Mouse (Mus musculus) kidney, embryonic 16.5 days (tissue): Measurements from ENCODE around the gene Rpl19. TPM values are rescaled to one million over a fixed set of nuclear protein-coding genes. Genes with fewer than 3 reads are reported as not detected.

Source experiments
- ATAC-seq: fragments of 200-750 bp; cut with Nextera tagmentation; 2 replicates; pipeline ENCODE4 v1.8.0; 2017; ENCODE audit warnings: moderate TSS enrichment; ENCODE audit not compliant: low FRiP score, low TSS enrichment
- H3K27ac ChIP-seq: fragments of 300-500 bp; sonication (generic); 2 replicates; pipeline ENCODE4 v1.5.1; 2014; ENCODE audit warnings: low read length
- H3K27me3 ChIP-seq: fragments of 300-500 bp; sonication (generic); 2 replicates; pipeline ENCODE4 v1.6.1; 2014; ENCODE audit warnings: low read length, control low read depth, mixed read lengths; ENCODE audit not compliant: insufficient read depth
- H3K36me3 ChIP-seq: fragments of 300-500 bp; sonication (generic); 2 replicates; pipeline ENCODE4 v1.6.1; 2014; ENCODE audit warnings: low read length, control low read depth, mixed read lengths; ENCODE audit not compliant: insufficient read depth
- H3K4me1 ChIP-seq: fragments of 300-500 bp; sonication (generic); 2 replicates; pipeline ENCODE4 v1.6.1; 2014; ENCODE audit warnings: low read length, control low read depth, mixed read lengths; ENCODE audit not compliant: insufficient read depth
- H3K4me2 ChIP-seq: fragments of 300-500 bp; sonication (generic); replicated peaks from 2 replicates; pipeline ENCODE4 v1.6.1; 2014; ENCODE audit warnings: low read depth, low read length
- H3K4me3 ChIP-seq: fragments of 300-500 bp; sonication (generic); 2 replicates; pipeline ENCODE4 v1.5.1; 2014; ENCODE audit warnings: mild to moderate bottlenecking, low read length
- H3K9ac ChIP-seq: fragments of 300-500 bp; sonication (generic); replicated peaks from 2 replicates; pipeline ENCODE4 v1.6.1; 2014; ENCODE audit warnings: low read length
- H3K9me3 ChIP-seq: fragments of 300-500 bp; sonication (generic); 2 replicates; pipeline ENCODE4 v1.6.1; 2016; ENCODE audit warnings: low read length, control low read depth
- WGBS: fragments of 180-500 bp; shearing (Covaris S2); extraction: QIAGEN DNeasy Blood & Tissue Kit; methylation state at CpG from one replicate; pipeline ENCODE4 v1.1.7; 2014; 5-methylcytosine and 5-hydroxymethylcytosine counted together
- polyA plus RNA-seq: library from polyadenylated mRNA; unstranded; fragments of >200 nt; fragmentation: Nextera tagmentation; extraction: Ambion mirVana; gene quantifications from 2 replicates; pipeline ENCODE4 v1.2.1, GENCODE M21; 2015

Gene Rpl19
- polyA plus RNA-seq, 1 experiment from 2014 or later, result 1,086 TPM

GRCm38 (mm10) chr11:98020710-98021109 is 5.8 kb upstream of the Rpl19 start:
- whole genome bisulfite sequencing, result 46% methylated on average over 1 of the region's 1 CpGs
- peak overlapping the region; percentile 85; the same call in 1 of the 2 replicates for H3K4me2 ChIP-seq
- H3K27ac ChIP-seq, result no peak overlapping the region

GRCm38 (mm10) chr11:98021118-98021517 is 5.4 kb upstream of the Rpl19 start:
- Histone ChIP-seq H3K4me2 (peak overlapping the region; percentile 85), H3K27me3 (no peaks in the 10 kb centered on the region), H3K9me3 (no peaks in the 10 kb centered on the region), H3K27ac (peak overlapping the region; percentile 97), H3K36me3 (peaks cover 9% of the 10 kb centered on the region; the same call in 1 of the 2 replicates), H3K9ac (peak overlapping the region; percentile 88; the same call in 1 of the 2 replicates), H3K4me3 (peak overlapping the region; percentile 83), H3K4me1 (peaks cover 46% of the 10 kb centered on the region)
- WGBS, result 47% methylated on average over 2 of the region's 2 CpGs
- ATAC-seq, result no peak

More at GRCm38 (mm10) chr11:98020710-98021109, 5.8 kb upstream of the Rpl19 start:
- peak overlapping the region; percentile 3; the same call in 1 of the 2 replicates for H3K9ac ChIP-seq
- H3K9me3 ChIP-seq, result no peaks in the 10 kb centered on the region
- peaks cover 13% of the 10 kb centered on the region; the same call in 1 of the 2 replicates for H3K36me3 ChIP-seq
- ATAC-seq, result no peak
- no peaks in the 10 kb centered on the region for H3K27me3 ChIP-seq
- no peak overlapping the region for H3K4me3 ChIP-seq
- peaks cover 42% of the 10 kb centered on the region for H3K4me1 ChIP-seq

GRCm38 (mm10) chr11:98021565-98022252 is 4.8 kb upstream of the Rpl19 start:
- Histone ChIP-seq H3K9me3 (no peaks in the 10 kb centered on the region), H3K4me2 (peak overlapping the region; percentile 85), H3K4me1 (peaks cover 48% of the 10 kb centered on the region), H3K36me3 (peaks cover 6% of the 10 kb centered on the region; the same call in 1 of the 2 replicates), H3K27me3 (no peaks in the 10 kb centered on the region), H3K4me3 (peak overlapping the region; percentile 83), H3K9ac (peak overlapping the region; percentile 88), H3K27ac (peak overlapping the region; percentile 97)
- WGBS, result 2% methylated on average over 34 of the region's 34 CpGs
- peak; percentile 16; the same call in 1 of the 2 replicates for ATAC-seq

- peak; percentile 36 for ATAC-seq
- peak overlapping the region; percentile 97 for H3K27ac ChIP-seq
- H3K4me1 ChIP-seq, result peaks cover 48% of the 10 kb centered on the region
- peaks cover 4% of the 10 kb centered on the region; the same call in 1 of the 2 replicates for H3K36me3 ChIP-seq
- under 1% methylated on average over 22 of the region's 23 CpGs for WGBS
- H3K27me3 ChIP-seq, result no peaks in the 10 kb centered on the region
- peak overlapping the region; percentile 88 for H3K9ac ChIP-seq
- peak overlapping the region; percentile 83 for H3K4me3 ChIP-seq
- H3K4me2 ChIP-seq, result peak overlapping the region; percentile 85
- no peaks in the 10 kb centered on the region for H3K9me3 ChIP-seq
Measured at GRCm38 (mm10) chr11:98022253-98022554, 4.3 kb upstream of the Rpl19 start.

- Histone ChIP-seq H3K9me3 (no peaks in the 10 kb centered on the region), H3K9ac (peak within 1 kb of the TSS; percentile 88), H3K4me2 (peak within 1 kb of the TSS; percentile 85), H3K4me1 (peaks cover 50% of the 10 kb centered on the region), H3K27me3 (no peaks in the 10 kb centered on the region), H3K27ac (peak within 1 kb of the TSS; percentile 97), H3K4me3 (peak within 1 kb of the TSS; percentile 83), H3K36me3 (no peaks in the 10 kb centered on the region)
- under 1% methylated on average over 36 of the region's 52 CpGs for WGBS
- ATAC-seq, result peak; percentile 52
Measured at GRCm38 (mm10) chr11:98022555-98023371, 3.7 kb upstream of the Rpl19 start, which contains the start of gene Cacnb1. TSS of gene Cacnb1 (minus strand) at chr11:98023034.

- Histone ChIP-seq H3K9ac (no peak overlapping the region), H3K27me3 (no peaks in the 10 kb centered on the region), H3K4me1 (peaks cover 55% of the 10 kb centered on the region), H3K36me3 (peaks cover 15% of the 10 kb centered on the region), H3K9me3 (no peaks in the 10 kb centered on the region), H3K4me3 (no peak overlapping the region), H3K27ac (no peak overlapping the region), H3K4me2 (no peak overlapping the region)
- no peak for ATAC-seq
- 78% methylated on average over 3 of the region's 3 CpGs for WGBS
Measured at GRCm38 (mm10) chr11:98024516-98024915, 2.0 kb upstream of the Rpl19 start.

- H3K4me1 ChIP-seq, result peaks cover 38% of the 10 kb centered on the region
- H3K4me3 ChIP-seq, result peak overlapping the region; percentile 100
- 5% methylated on average over 15 of the region's 15 CpGs for WGBS
- H3K27me3 ChIP-seq, result no peaks in the 10 kb centered on the region
- peaks cover 32% of the 10 kb centered on the region for H3K36me3 ChIP-seq
- ATAC-seq, result no peak
- H3K4me2 ChIP-seq, result peak overlapping the region; percentile 82
- H3K27ac ChIP-seq, result peak overlapping the region; percentile 97
- no peaks in the 10 kb centered on the region for H3K9me3 ChIP-seq
- peak overlapping the region; percentile 100 for H3K9ac ChIP-seq
Measured at GRCm38 (mm10) chr11:98026248-98026569, 301 bp upstream of the Rpl19 start.

- ATAC-seq, result no peak
- Histone ChIP-seq H3K4me3 (peak overlapping the region; percentile 100), H3K4me1 (peaks cover 31% of the 10 kb centered on the region), H3K27ac (peak overlapping the region; percentile 97), H3K9me3 (no peaks in the 10 kb centered on the region), H3K36me3 (peaks cover 33% of the 10 kb centered on the region), H3K27me3 (no peaks in the 10 kb centered on the region), H3K4me2 (peak overlapping the region; percentile 82), H3K9ac (peak overlapping the region; percentile 100)
- WGBS, result 0% methylated on average over 18 of the region's 18 CpGs
Measured at GRCm38 (mm10) chr11:98027297-98027688, 783 bp downstream of the Rpl19 start.

GRCm38 (mm10) chr11:98027785-98028184 is 1.3 kb downstream of the Rpl19 start:
- Histone ChIP-seq H3K9ac (peak overlapping the region; percentile 100), H3K4me1 (peaks cover 31% of the 10 kb centered on the region), H3K9me3 (no peaks in the 10 kb centered on the region), H3K27ac (no peak overlapping the region), H3K36me3 (peaks cover 33% of the 10 kb centered on the region), H3K4me3 (peak overlapping the region; percentile 100), H3K4me2 (peak overlapping the region; percentile 82), H3K27me3 (no peaks in the 10 kb centered on the region)
- no peak for ATAC-seq
- WGBS, result 19% methylated on average over 7 of the region's 7 CpGs
